Mouse (Mus musculus) G1E (cell line): ENCODE results near the gene Psmb9.
"Not testable (repeated sequence)": the region's sequence is repeated elsewhere in the genome, so short reads cannot be mapped to it uniquely, and the experiment has no call there.

Experiments
- CTCF ChIP-seq: IDR thresholded peaks from 2 replicates; pipeline ENCODE4 v1.5.1; 2012; ENCODE audit warnings: low read depth, low read length, inconsistent platforms, mixed read lengths
- GATA1 ChIP-seq: IDR thresholded peaks from 2 replicates; pipeline ENCODE4 v1.6.1; 2012; ENCODE audit warnings: borderline replicate concordance, low read length, inconsistent platforms, mixed read lengths
- POLR2AphosphoS5 ChIP-seq: IDR thresholded peaks from 2 replicates; pipeline ENCODE4 v1.6.1; 2012; ENCODE audit warnings: low read depth, low read length, inconsistent platforms; ENCODE audit not compliant: insufficient replicate concordance
- TAL1 ChIP-seq: conservative IDR thresholded peaks from 2 replicates; pipeline ENCODE4 v1.6.1; 2012; ENCODE audit warnings: low read depth, low read length, inconsistent platforms, mixed read lengths

DNA sequence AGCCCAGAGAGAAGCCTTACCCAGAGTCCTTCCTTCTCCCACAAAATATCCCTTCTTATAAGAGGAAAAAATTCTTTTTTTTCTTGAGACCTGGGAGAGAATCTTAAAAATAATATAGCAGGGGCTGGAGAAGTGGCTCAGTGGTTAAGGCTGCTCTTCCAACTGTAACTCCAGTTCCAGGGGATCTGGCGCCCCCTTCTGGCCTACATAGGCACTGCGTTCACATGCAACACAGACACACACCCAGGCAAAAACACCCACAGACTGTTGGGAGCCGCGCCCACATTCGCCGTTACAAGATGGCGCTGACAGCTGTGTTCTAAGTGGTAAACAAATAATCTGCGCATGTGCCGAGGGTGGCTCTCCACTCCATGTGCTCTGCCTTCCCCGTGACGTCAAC is 31.5 kb upstream of the Psmb9 start:
- TF ChIP-seq CTCF, GATA1, TAL1, POLR2AphosphoS5: not testable (repeated sequence)
